Mouse (Mus musculus) brain, embryonic 14.5 days (tissue): ENCODE data around the gene Snrpc. TPM values are rescaled to one million over a fixed set of nuclear protein-coding genes. Genes with fewer than 3 reads are reported as not detected.
A peak's percentile ranks its signal among the peaks of the same experiment; 100 is the strongest.

Source experiments
- DNase-seq: peaks from one replicate; pipeline ENCODE4 v3.0.0-alpha.2; 2011; ENCODE audit warnings: low read depth
- CTCF ChIP-seq: fragments of 200-500 bp; IDR thresholded peaks from 2 replicates; pipeline ENCODE4 v1.5.1; 2012; ENCODE audit warnings: inconsistent platforms, mild to moderate bottlenecking, moderate library complexity, borderline replicate concordance; ENCODE audit not compliant: insufficient read depth, insufficient read length; ENCODE audit errors: extremely low read depth
- POLR2A ChIP-seq: fragments of 200-500 bp; IDR thresholded peaks from 2 replicates; pipeline ENCODE4 v1.6.1; 2012; ENCODE audit warnings: mild to moderate bottlenecking, inconsistent platforms, borderline replicate concordance; ENCODE audit not compliant: poor library complexity, insufficient read depth, insufficient read length, severe bottlenecking; ENCODE audit errors: extremely low read depth
- polyA plus RNA-seq: library from polyadenylated mRNA; depleted of rRNA; stranded (reverse); fragments of >200 nt; gene quantifications from 2 replicates; pipeline ENCODE4 v1.2.3, GENCODE M21; 2012

The Snrpc gene
- polyA plus RNA-seq, 1 experiment: 156 TPM

- TF ChIP-seq POLR2A: no peak
- TF ChIP-seq CTCF: no peak
- no peak for DNase-seq
These were observed 10.4 kb downstream of the Snrpc start for GRCm38 (mm10) chr17:27848351-27848750.

- TF ChIP-seq CTCF: no peak
- TF ChIP-seq POLR2A: no peak
- DNase-seq: no peak
These were observed 13.1 kb downstream of the Snrpc start for GRCm38 (mm10) chr17:27851076-27851475.

- TF ChIP-seq POLR2A (peak; percentile 79), CTCF (no peak)
- peak; percentile 88 for DNase-seq
These were observed 18.4 kb downstream of the Snrpc start, which contains the start of gene Uhrf1bp1 for GRCm38 (mm10) chr17:27856265-27856797. Uhrf1bp1 (plus strand) TSS chr17:27856441.

GRCm38 (mm10) chr17:27856798-27857648 lies 19.1 kb downstream of the Snrpc start:
- peak; percentile 70 for DNase-seq
- TF ChIP-seq POLR2A: no peak
- TF ChIP-seq CTCF: no peak

GRCm38 (mm10) chr17:27857649-27858475 lies 19.9 kb downstream of the Snrpc start:
- TF ChIP-seq CTCF: no peak

GRCm38 (mm10) chr17:27859131-27859530 lies 21.2 kb downstream of the Snrpc start:
- DNase-seq: no peak
- TF ChIP-seq POLR2A (no peak), CTCF (no peak)

More at GRCm38 (mm10) chr17:27857649-27858475, 19.9 kb downstream of the Snrpc start:
- DNase-seq: no peak

- no peak for DNase-seq
- no peak for TF ChIP-seq POLR2A
- TF ChIP-seq CTCF: no peak
These were observed 27.5 kb downstream of the Snrpc start for GRCm38 (mm10) chr17:27865461-27865860.

- DNase-seq: no peak
- TF ChIP-seq CTCF (no peak), POLR2A (no peak)
These were observed 28.8 kb downstream of the Snrpc start for GRCm38 (mm10) chr17:27866737-27867136.

GRCm38 (mm10) chr17:27871851-27872250 lies 33.9 kb downstream of the Snrpc start:
- TF ChIP-seq CTCF (no peak), POLR2A (no peak)
- DNase-seq: peak; percentile 52

GRCm38 (mm10) chr17:27873583-27873982 lies 35.6 kb downstream of the Snrpc start:
- no peak for TF ChIP-seq CTCF
- no peak for TF ChIP-seq POLR2A
- DNase-seq: no peak

GRCm38 (mm10) chr17:27874510-27874909 lies 36.6 kb downstream of the Snrpc start:
- TF ChIP-seq POLR2A (no peak), CTCF (no peak)
- no peak for DNase-seq
